Mouse (Mus musculus): ENCODE data around the gene Saa1. TPM values are rescaled to one million over a fixed set of nuclear protein-coding genes. Genes with fewer than 3 reads are reported as not detected.

Gene Saa1
- polyA plus RNA-seq (2015; fragmentation: Nextera tagmentation; extraction: Ambion mirVana) = not detected in 2 replicates

DNA sequence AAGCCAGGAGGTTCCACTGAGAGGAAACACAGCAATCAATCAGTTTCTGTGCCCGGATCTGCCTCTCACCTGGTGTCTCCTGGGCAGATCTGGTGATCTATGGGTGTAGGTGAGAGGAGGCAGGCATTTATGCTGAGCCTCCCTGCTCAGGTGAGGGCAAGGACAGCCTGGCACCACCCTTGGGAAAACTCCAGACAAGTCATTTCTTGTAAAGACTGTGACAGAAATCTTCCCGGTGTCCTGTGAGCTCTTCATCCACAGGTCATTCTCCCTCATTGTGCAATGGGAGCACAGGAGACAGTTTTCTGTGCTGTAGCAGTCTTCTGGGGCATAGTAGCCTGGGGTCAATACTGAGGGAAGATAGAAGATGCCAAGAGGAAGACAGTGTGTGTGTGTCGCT is at the start of gene Saa1:
TSS of gene Saa1 (minus strand) at position 101 of the 400 bp plus-strand sequence.

DNA sequence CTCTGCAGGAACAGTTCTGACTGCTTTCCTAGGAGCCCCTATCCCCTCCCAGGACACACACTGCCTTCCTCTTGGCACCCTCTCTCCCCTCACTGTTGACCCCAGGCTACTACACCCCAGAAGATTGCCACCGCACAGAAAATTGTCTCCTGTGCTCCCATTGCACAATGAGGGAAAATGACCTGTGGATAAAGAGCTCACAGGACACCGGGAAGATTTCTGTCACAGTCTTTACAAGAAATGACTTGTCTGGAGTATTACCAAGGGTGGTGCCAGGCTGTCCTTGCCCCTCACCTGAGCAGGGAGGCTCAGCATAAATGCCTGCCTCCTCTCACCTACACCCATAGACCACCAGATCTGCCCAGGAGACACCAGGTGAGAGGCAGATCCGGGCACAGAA is 8.7 kb upstream of the Saa1 start, which contains the start of gene Saa2:
TSS of gene Saa2 (plus strand) at position 301 of the 400 bp plus-strand sequence.

DNA sequence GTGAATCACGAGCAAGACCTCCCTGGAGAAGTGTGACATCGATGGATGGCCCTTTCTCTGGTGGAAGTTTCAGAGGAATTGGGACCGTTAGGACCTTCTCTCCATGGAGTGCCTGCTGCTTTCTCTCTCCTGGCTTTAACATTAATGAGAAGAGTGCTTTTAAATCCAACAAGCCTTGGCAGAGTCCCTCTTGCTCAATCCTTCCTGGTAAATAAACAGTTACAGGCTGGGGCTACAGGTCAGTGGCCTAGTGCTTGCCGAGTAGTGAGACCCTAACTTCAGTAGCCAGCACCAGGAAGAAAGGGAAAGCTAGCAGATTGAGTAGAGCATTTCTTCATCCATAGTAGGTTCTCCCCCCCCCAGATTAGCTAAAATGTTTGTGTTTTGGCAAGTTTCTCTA is 10.3 kb downstream of the Saa1 start, which contains the start of gene Saa4:
TSS of gene Saa4 (minus strand) at position 146 of the 400 bp plus-strand sequence.

DNA sequence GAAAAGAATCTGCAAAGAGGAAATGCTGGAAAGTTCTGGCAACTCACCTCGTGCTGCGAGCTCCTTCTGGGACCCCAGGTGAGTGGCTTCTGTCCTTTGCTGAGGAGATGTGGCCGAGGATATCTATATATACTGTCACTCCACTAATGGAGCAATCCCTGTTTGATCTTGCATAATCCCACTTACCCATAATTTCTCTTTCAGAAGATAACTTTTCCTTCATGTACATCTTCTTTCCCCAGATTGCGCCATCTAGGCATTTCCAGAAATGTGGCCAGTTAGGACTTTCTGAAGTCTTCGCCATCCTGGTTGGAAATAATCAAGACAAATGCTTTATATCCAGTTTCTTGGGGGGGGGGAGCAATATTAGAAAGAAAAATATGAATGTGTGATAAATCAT is 27.2 kb downstream of the Saa1 start, which contains the start of gene Saa3:
TSS of gene Saa3 (minus strand) at position 101 of the 400 bp plus-strand sequence.

DNA sequence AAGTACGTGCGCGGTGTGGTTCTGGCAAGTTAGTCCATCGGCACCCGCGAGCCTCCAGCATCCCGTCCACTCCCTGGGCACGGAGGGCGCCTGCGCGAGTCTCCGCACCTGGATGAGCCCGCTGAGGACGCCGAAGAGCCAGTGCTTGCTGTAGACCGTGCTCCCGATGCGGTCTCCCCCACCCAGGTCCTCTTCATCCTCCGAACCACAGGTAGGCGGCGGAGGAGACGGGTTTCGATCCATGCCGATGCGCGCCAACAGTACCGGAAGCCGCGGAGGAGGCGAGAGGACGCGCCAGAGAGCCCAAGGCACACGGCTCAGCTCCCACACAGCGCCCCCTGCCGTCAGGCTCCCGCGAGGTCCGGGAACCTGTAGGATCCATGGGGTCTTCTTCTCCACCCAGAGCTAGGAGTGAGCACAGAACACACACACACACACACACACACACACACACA is 32.4 kb downstream of the Saa1 start, which contains the start of gene Saal1:
TSS of gene Saal1 (minus strand) at position 291 of the 455 bp plus-strand sequence.

Other genes starting within 250 kb of the Saa1 start
- gene Sergef, start 103.2 kb downstream of the Saa1 start, polyA plus RNA-seq (2015; fragmentation: Nextera tagmentation; extraction: Ambion mirVana) = 9.1 and 9.7 TPM in 2 replicates
- gene Tph1, start 70.4 kb downstream of the Saa1 start, polyA plus RNA-seq (2015; fragmentation: Nextera tagmentation; extraction: Ambion mirVana) = 1.3 and 8.3 TPM in 2 replicates
- 11.8 and 13.0 TPM in 2 replicates for gene Saal1, start 32.3 kb downstream of the Saa1 start, polyA plus RNA-seq (2015; fragmentation: Nextera tagmentation; extraction: Ambion mirVana)
- 3.6 and 49.8 TPM in 2 replicates for gene Saa3, start 27.3 kb downstream of the Saa1 start, polyA plus RNA-seq (2015; fragmentation: Nextera tagmentation; extraction: Ambion mirVana)
- not detected in 2 replicates for gene Saa4, start 10.4 kb downstream of the Saa1 start, polyA plus RNA-seq (2015; fragmentation: Nextera tagmentation; extraction: Ambion mirVana)
- gene Saa2, start 8.8 kb upstream of the Saa1 start, polyA plus RNA-seq (2015; fragmentation: Nextera tagmentation; extraction: Ambion mirVana) = not detected in 2 replicates
- gene Hps5, start 53.1 kb upstream of the Saa1 start, polyA plus RNA-seq (2015; fragmentation: Nextera tagmentation; extraction: Ambion mirVana) = 6.7 and 7.4 TPM in 2 replicates
- gene Gtf2h1, start 53.1 kb upstream of the Saa1 start, polyA plus RNA-seq (2015; fragmentation: Nextera tagmentation; extraction: Ambion mirVana) = 35.1 and 38.9 TPM in 2 replicates
- gene Ldha, start 98.5 kb upstream of the Saa1 start, polyA plus RNA-seq (2015; fragmentation: Nextera tagmentation; extraction: Ambion mirVana) = 1,169 and 1,232 TPM in 2 replicates
- not detected in 2 replicates for gene Ldhc, start 118.2 kb upstream of the Saa1 start, polyA plus RNA-seq (2015; fragmentation: Nextera tagmentation; extraction: Ambion mirVana)
- 95.5 and 110 TPM in 2 replicates for gene Tsg101, start 177.0 kb upstream of the Saa1 start, polyA plus RNA-seq (2015; fragmentation: Nextera tagmentation; extraction: Ambion mirVana)
- 6.6 and 7.9 TPM in 2 replicates for gene Uevld, start 215.5 kb upstream of the Saa1 start, polyA plus RNA-seq (2015; fragmentation: Nextera tagmentation; extraction: Ambion mirVana)
- gene Gm9999, start 240.6 kb upstream of the Saa1 start, polyA plus RNA-seq (2015; fragmentation: Nextera tagmentation; extraction: Ambion mirVana) = not detected in 2 replicates